Mouse (Mus musculus) myocyte (in vitro differentiated cells): ENCODE data around the gene Ccdc47.

Source experiments
- CEBPB ChIP-seq: IDR thresholded peaks from 2 replicates; pipeline ENCODE4 v1.6.1; 2011; ENCODE audit warnings: mild to moderate bottlenecking, moderate library complexity; ENCODE audit not compliant: poor library complexity, insufficient read depth, severe bottlenecking
- POLR2A ChIP-seq: IDR thresholded peaks from one replicate; pipeline ENCODE4 v1.6.1; 2011; ENCODE audit warnings: low read depth, mild to moderate bottlenecking, control low read depth, moderate library complexity; ENCODE audit not compliant: insufficient read length
- USF1 ChIP-seq: IDR thresholded peaks from one replicate; pipeline ENCODE4 v1.6.1; 2011; ENCODE audit warnings: low read depth, mild to moderate bottlenecking, control low read depth, moderate library complexity

DNA sequence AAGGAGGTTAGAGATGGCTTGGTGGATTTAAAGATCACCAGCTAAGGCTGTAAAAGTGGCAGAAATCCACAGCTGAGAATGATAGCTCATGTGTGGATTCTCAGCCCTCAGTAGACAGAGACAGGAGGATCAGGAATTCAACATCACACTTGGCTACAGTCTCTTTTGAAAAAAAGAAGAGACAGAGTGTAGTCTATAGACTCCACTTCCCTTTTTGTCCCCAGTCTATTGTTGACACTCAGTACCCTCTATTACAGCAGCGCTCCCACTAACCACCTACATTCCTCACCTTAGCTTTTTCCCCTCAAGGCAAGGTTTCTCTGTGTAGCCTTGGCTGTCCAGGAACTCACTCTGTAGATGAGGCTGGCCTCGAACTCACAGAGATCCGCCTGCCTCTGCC, 24.4 kb downstream of the Ccdc47 start:
- no peak for TF ChIP-seq POLR2A
- no peak for TF ChIP-seq CEBPB
- TF ChIP-seq USF1 = no peak
